Mouse (Mus musculus): ENCODE results near the gene Enpep. TPM values are rescaled to one million over a fixed set of nuclear protein-coding genes. Genes with fewer than 3 reads are reported as not detected.

The Enpep gene
- polyA plus RNA-seq, 1 experiment from 2014 or later = 8.7 TPM

- H3K9me3 ChIP-seq (replicated peaks) = no peaks in the 10 kb centered on the region
- peaks cover 23% of the 10 kb centered on the region for H3K4me1 ChIP-seq
- no peak for ATAC-seq (ENCODE audit: insufficient number of reproducible peaks, low FRiP score, low TSS enrichment, low read depth)
- 22% methylated on average over 24 of the region's 24 CpGs for WGBS
- H3K9ac ChIP-seq = no peak overlapping the region
- H3K4me3 ChIP-seq (replicated peaks) = no peak overlapping the region
- peaks cover 78% of the 10 kb centered on the region for H3K27me3 ChIP-seq
- H3K27ac ChIP-seq (replicated peaks) = 0 out of 2 replicates have a peak overlapping the region, but pooled peaks have one; percentile 7
- no peaks in the 10 kb centered on the region for H3K36me3 ChIP-seq
- 0 out of 2 replicates have a peak overlapping the region, but pooled peaks have one; percentile 17 for H3K4me2 ChIP-seq (replicated peaks)
Observed at GRCm38 (mm10) chr3:129220681-129221379, 111.7 kb downstream of the Enpep start.

GRCm38 (mm10) chr3:129220086-129220670, 112.3 kb downstream of the Enpep start:
- ATAC-seq (ENCODE audit: insufficient number of reproducible peaks, low FRiP score, low TSS enrichment, low read depth) = no peak

More at GRCm38 (mm10) chr3:129220086-129220670, 112.3 kb downstream of the Enpep start:
- Histone ChIP-seq H3K36me3 (no peaks in the 10 kb centered on the region), H3K27ac (replicated peaks) (0 out of 2 replicates have a peak overlapping the region, but pooled peaks have one; percentile 22), H3K4me3 (replicated peaks) (no peak overlapping the region), H3K4me2 (replicated peaks) (no peak overlapping the region), H3K9me3 (replicated peaks) (no peaks in the 10 kb centered on the region), H3K9ac (no peak overlapping the region), H3K4me1 (peaks cover 28% of the 10 kb centered on the region), H3K27me3 (peaks cover 77% of the 10 kb centered on the region)
- WGBS = 18% methylated on average over 7 of the region's 7 CpGs

Other genes starting within 250 kb of the Enpep start
- 82.5 and 88.3 TPM in 2 replicates for gene Pitx2, start 132.8 kb downstream of the Enpep start, polyA plus RNA-seq (2015; fragmentation: Nextera tagmentation; extraction: Ambion mirVana)
- gene Elovl6, start 199.6 kb upstream of the Enpep start, polyA plus RNA-seq (2015; fragmentation: Nextera tagmentation; extraction: Ambion mirVana) = 34.2 and 34.6 TPM in 2 replicates

All from embryonic facial prominence, embryonic 15.5 days (tissue).